Mouse (Mus musculus) layer of hippocampus, postnatal 10 days (tissue): ENCODE data around the gene Ivl. TPM values are rescaled to one million over a fixed set of nuclear protein-coding genes. Genes with fewer than 3 reads are reported as not detected.

Experiments
- DNase-seq, 2 experiments: peaks; one replicate each; pipeline ENCODE4 v3.0.0; 2021; ENCODE audit warnings: low spot score in 2 of 2
- long read RNA-seq: library from polyadenylated mRNA; stranded (forward); transcript quantifications from one replicate; pipeline ENCODE4 v2.0.0, GENCODE M21; 2023
- total RNA-seq, 2 experiments: library from RNA; stranded (reverse); gene quantifications; 2 replicates each; pipeline ENCODE4 v1.2.3; 2021

Gene Ivl
- not detected for total RNA-seq
- long read RNA-seq = 0 reads

- no peak for DNase-seq
These were observed at the start of gene Ivl for GRCm38 (mm10) chr3:92573449-92574041. Gene Ivl (minus strand): TSS chr3:92573735.

GRCm38 (mm10) chr3:92621560-92621959, 48.0 kb upstream of the Ivl start, which contains the start of gene Lce6a:
Gene Lce6a (minus strand): TSS chr3:92621660.
- DNase-seq = no peak

- DNase-seq = no peak
These were observed 36.3 kb upstream of the Ivl start for GRCm38 (mm10) chr3:92609804-92610203.

GRCm38 (mm10) chr3:92607392-92607791, 33.9 kb upstream of the Ivl start, which contains the start of gene 2210017I01Rik:
Gene 2210017I01Rik (minus strand): TSS chr3:92607492.
- DNase-seq = no peak

GRCm38 (mm10) chr3:92602169-92602568, 28.6 kb upstream of the Ivl start:
- DNase-seq = no peak

- DNase-seq = no peak
These were observed 26.9 kb upstream of the Ivl start for GRCm38 (mm10) chr3:92600456-92600855.

GRCm38 (mm10) chr3:92599973-92600372, 26.4 kb upstream of the Ivl start:
- no peak for DNase-seq

- DNase-seq = no peak
These were observed 24.9 kb upstream of the Ivl start for GRCm38 (mm10) chr3:92598429-92598828.

- DNase-seq = no peak
These were observed 15.3 kb upstream of the Ivl start, which contains the start of gene Smcp for GRCm38 (mm10) chr3:92588858-92589257. Gene Smcp (minus strand): TSS chr3:92588997.

GRCm38 (mm10) chr3:92587190-92587589, 13.7 kb upstream of the Ivl start:
- no peak for DNase-seq

GRCm38 (mm10) chr3:92585055-92585454, 11.5 kb upstream of the Ivl start:
- no peak for DNase-seq

GRCm38 (mm10) chr3:92583164-92583826, 9.8 kb upstream of the Ivl start:
- no peak for DNase-seq

GRCm38 (mm10) chr3:92579508-92579907, 6.0 kb upstream of the Ivl start:
- no peak for DNase-seq

GRCm38 (mm10) chr3:92578652-92579413, 5.3 kb upstream of the Ivl start:
- DNase-seq = no peak

GRCm38 (mm10) chr3:92572514-92573155, 900 bp downstream of the Ivl start:
- no peak for DNase-seq

GRCm38 (mm10) chr3:92568752-92569151, 4.8 kb downstream of the Ivl start:
- DNase-seq = no peak

GRCm38 (mm10) chr3:92565418-92565817, 8.1 kb downstream of the Ivl start:
- no peak for DNase-seq

- DNase-seq = no peak
These were observed 39.1 kb downstream of the Ivl start, which contains the start of gene 2310046K23Rik for GRCm38 (mm10) chr3:92534411-92534810. Gene 2310046K23Rik (minus strand): TSS chr3:92534511.
